Mouse (Mus musculus) frontal cortex, adult 2 months (tissue): ENCODE results near the gene Bcl7c. TPM values are rescaled to one million over a fixed set of nuclear protein-coding genes. Genes with fewer than 3 reads are reported as not detected.
A peak's percentile ranks its signal among the peaks of the same experiment; 100 is the strongest.
"Not testable (repeated sequence)": the region's sequence is repeated elsewhere in the genome, so short reads cannot be mapped to it uniquely, and the experiment has no call there.

Experiments used
- DNase-seq, 2 experiments: peaks; one replicate each; pipeline ENCODE4 v3.0.0; 2022; ENCODE audit warnings: low spot score in 1 of 2; ENCODE audit errors: extremely low spot score in 1 of 2
- polyA plus RNA-seq: library from polyadenylated mRNA; depleted of rRNA; stranded (reverse); fragments of >200 nt; gene quantifications from 2 replicates; pipeline ENCODE4 v1.2.3, GENCODE M21; 2012

Bcl7c gene
- polyA plus RNA-seq, 1 experiment, result 25.7 TPM

DNA sequence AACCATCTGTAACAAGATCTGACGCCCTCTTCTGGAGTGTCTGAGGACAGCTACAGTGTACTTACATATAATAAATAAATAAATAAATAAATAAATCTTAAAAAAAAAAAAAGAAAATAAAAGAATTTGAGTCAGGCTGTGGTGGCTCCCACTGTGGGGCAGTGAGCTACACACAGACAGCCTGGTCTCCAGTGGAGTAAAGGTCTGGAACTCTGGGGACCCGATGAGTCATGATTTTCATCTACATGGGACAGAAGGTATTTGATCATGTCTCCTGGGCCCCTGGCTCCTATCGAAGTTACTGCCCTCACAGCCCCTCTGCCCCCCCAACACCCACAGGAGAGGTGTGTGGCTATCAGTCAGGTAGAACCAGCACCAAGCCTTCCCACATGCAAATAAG is 57.1 kb downstream of the Bcl7c start:
- DNase-seq, result no peak

DNA sequence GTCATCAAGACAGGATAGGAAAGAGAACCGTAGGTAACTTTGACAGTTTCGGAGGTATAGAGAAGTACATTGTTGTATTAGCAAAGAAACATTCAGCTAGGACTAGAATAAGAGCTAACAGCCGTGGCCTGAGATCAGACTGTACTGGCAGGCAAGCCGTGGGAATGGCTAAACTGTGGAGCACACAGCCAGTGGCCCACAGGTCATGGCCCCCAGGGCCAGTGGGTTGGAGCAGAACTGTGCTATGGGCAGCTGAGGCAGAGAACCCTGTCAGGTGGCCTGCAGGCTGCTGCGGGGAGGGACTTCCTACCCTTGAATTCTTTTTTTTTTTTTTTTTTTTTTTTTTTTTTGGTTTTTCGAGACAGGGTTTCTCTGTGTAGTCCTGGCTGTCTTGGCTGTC is 59.5 kb downstream of the Bcl7c start:
- no peak for DNase-seq

GRCm38 (mm10) chr7:127648516-127649201 is 60.1 kb downstream of the Bcl7c start:
- DNase-seq, result no peak

DNA sequence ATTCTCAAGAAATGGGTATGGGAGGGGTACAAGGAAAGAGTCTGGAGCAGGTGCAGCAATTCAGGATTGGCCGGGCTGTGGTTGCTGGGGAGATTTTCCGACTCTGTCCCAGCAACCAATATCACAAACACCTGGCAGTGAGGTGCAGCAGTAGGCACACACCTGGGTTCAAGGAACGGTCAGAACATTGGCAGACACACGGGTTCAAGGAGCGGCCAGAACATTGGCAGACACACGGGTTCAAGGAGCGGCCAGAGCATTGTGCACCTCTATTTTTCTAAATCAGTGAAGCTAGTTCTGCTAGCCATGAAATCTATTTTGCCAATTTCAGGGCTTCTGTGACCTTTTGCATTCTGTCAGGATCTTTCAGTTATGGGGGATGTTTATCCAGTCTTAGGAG is 61.2 kb downstream of the Bcl7c start:
- DNase-seq, result not testable (repeated sequence)

GRCm38 (mm10) chr7:127646363-127646762 is 62.4 kb downstream of the Bcl7c start:
- DNase-seq, result no peak

DNA sequence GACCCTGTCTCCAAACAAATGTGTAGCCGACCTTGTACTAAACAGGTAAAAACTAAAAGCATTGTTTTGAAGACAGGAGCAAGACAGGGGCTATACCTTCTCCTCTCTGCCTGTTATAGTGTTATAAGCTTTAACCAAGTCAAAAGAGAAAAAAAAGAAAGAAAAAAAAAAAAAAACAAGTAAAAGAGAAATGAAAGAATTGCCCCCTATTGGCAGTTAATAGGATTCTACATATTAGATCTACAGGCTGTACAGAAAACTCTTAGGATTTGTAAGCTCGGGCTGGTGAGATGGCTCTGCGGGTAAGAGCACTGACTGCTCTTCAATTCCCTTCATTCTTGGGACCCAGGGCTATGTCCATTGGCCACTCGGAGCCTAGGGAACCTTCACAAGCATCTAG is 66.5 kb downstream of the Bcl7c start:
- DNase-seq, result no peak

DNA sequence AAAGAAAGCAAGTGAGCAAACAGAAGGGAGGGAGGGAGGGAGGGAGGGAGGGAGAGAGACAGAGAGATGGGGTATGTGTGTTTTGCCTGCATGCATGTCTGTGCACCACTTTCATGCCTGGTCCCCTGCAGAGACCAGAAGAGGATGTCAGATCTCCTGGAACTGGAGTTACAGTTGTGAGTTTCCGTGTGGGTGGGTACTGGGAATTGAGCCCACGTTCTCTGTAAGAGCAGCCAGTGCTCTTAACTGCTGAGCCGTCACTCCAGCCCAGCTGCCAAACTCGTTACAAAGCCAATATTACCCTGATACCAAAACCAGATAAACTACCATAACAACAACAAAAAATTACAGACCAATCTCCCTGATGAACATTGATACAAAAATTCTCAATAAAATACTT is 67.5 kb downstream of the Bcl7c start:
- peak in 1 of 2 experiments; percentile 17 for DNase-seq

DNA sequence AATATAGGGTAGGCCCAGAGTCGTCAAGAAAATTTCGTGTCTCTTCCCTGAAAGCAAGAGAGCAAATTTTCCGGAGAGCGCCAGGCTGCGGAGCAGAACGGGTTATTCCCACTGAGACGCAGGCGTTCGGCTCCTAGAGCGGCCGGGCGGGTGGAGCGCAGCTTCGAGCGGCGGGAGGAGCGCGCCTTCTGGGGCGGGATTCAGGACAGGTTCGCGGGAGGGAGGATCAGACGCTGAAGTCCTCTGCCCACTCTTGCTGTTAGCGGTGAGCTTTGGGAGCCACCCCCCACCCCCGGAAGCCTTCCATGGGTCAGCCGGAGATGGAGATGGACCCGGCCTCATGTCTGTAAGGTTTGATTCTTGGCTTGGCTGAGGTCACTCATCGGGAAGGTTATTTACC is 71.8 kb downstream of the Bcl7c start:
- DNase-seq, result peak; percentile 49 to 82

DNA sequence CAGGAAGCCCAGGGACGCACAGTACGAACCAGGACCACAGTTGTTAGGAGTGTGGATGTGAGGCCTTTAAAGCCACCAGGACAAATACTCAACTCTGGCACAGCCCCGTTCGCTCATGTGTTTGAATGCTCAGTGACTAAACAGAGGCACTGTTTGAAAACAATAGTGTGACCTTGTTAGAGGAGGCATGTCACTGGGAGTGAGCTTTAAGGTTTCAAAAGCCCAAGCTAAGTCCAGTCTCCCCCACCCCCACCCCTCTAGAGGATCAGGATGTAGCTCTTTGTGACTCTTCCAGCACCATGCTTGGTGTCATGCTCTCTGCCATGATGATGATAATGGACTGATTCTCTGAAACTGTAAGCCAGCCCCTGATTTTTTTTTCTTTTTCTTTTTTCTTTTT is 77.3 kb downstream of the Bcl7c start:
- no peak for DNase-seq

DNA sequence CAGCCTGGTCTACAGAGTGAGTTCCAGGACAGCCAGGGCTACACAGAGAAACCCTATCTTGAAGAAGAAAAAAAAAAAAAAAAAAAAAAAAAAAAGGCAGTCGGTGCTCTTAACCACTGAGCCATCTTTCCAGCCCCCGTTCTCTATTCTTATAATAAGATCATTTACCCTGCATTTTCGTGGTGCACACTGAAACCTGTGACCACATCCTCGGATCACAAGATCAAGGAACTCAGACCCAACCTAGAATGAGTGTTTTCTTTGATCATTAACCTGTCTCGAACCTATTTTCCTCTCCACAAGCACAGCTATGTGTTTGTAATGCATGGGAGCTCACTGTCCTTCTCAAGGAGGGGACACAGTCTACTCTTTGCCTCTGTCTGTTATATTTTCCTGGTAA is 80.1 kb downstream of the Bcl7c start:
- DNase-seq, result no peak

GRCm38 (mm10) chr7:127626471-127626870 is 82.3 kb downstream of the Bcl7c start:
- DNase-seq, result no peak

DNA sequence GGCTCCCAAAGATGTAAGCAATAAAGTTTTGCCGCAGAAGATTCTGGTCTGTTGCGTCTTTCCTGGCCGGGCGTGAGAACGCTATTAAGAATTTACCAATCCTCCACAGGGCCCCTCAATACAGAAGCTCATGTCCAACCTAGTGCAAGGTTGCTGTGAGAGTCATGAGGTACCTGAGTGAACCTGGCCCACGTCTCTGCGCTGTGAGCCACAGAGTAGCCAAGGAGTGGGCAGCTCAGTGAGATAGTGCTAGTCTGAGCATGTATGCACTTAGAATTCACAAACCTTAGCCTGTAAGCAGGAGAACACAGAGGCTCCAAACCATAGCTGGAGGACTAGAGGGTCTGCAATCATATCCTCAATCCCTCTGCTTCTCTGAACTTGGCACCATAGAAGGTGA is 82.7 kb downstream of the Bcl7c start:
- DNase-seq, result no peak

GRCm38 (mm10) chr7:127618402-127618801 is 90.3 kb downstream of the Bcl7c start:
- DNase-seq, result not testable (repeated sequence)

GRCm38 (mm10) chr7:127617962-127618361 is 90.8 kb downstream of the Bcl7c start:
- DNase-seq, result no peak

DNA sequence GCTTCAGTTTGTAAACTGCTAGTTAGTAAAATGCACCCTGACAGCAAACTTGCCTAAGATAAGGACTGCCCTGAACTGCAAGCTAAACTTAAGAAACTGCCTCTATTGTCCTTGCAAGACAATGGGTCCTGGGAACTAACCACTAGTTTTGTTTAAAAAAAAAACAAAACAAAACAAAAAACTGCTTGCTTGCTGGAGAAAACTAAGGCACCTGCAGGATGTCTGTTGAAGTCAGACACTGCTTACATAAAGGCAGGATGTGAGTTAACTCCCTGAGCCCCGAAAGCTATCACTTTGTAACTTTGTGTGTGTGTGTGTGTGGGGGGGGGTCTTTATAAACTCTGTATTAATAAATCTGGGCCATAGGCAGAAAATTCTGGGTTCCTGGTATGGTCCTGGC is 91.9 kb downstream of the Bcl7c start:
- DNase-seq, result no peak

DNA sequence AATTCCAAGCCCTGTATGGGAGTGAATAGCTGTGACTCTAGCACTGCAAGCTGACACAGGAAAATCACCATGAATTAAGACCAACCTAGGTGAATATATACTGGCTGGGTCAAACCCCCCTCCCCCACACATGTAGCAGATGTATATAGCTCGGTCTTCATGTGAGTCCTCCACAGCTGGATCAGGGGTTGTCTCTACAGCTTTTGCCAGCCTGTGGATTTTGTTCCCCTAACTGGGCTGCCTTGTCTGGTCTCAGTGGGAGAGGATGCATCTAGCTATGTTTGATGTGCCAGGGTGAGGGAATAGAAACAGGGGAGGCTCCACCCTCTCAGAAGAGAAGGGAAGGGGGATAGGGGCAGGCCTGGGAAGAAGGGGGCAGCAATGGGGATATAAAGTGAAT is 92.4 kb downstream of the Bcl7c start:
- no peak for DNase-seq

- DNase-seq, result peak; percentile 68 to 85
These were observed 93.6 kb downstream of the Bcl7c start, which contains the start of gene Zfp629 for GRCm38 (mm10) chr7:127614891-127615843. Gene Zfp629, minus strand, starts transcription at chr7:127615797.

DNA sequence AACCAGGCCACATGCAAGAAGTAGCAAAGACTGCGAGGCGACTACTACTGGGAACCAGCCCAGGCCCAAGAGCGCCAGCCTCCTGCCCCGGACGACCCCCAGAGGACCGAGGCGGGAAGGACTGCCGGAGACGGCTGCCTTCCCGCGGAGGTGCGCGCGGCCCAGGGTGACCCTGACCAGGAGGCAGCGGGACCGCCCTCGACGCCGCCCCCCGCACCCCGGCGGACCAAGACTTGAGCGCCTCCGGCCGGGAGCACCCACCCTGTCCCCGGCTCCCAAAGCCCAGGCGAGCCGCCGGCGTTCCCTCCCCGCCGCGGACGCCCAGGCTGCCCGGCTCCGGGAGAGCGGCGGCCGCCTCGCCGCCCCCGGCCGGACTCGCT is 94.2 kb downstream of the Bcl7c start:
- DNase-seq, result no peak

GRCm38 (mm10) chr7:127614091-127614490 is 94.6 kb downstream of the Bcl7c start:
- no peak for DNase-seq

DNA sequence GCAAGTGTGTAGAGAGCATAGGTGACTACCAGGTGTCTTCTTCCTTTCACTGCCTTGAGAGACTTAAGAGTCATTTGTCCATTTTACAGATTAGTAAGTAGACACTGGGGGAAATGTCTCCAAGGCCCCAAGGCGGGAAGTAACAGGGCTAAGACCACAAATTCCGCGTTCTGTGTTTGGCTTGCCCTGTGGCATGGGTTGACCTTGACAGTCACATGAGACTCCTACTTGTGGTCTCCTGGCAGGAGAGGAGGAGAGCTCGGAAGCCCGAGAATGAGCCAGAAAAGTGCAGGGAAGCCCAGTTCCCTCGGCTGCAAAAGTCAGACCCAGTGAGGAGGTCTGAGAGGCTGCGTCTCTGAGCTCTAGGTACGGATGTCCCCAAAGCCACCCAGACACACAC is 95.2 kb downstream of the Bcl7c start:
- no peak for DNase-seq

- no peak for DNase-seq
These were observed 97.2 kb downstream of the Bcl7c start for GRCm38 (mm10) chr7:127611561-127611960.
